Mouse (Mus musculus) E14TG2a.4 (cell line): ENCODE measurements around the gene Rplp2.

Experiments
- CTCF ChIP-seq: conservative IDR thresholded peaks from 2 replicates; pipeline ENCODE4 v1.5.1; 2014; ENCODE audit warnings: low read length
- NANOG ChIP-seq: IDR thresholded peaks from 2 replicates; pipeline ENCODE4 v1.6.1; 2014; ENCODE audit warnings: borderline replicate concordance, low read length, mixed read lengths

DNA sequence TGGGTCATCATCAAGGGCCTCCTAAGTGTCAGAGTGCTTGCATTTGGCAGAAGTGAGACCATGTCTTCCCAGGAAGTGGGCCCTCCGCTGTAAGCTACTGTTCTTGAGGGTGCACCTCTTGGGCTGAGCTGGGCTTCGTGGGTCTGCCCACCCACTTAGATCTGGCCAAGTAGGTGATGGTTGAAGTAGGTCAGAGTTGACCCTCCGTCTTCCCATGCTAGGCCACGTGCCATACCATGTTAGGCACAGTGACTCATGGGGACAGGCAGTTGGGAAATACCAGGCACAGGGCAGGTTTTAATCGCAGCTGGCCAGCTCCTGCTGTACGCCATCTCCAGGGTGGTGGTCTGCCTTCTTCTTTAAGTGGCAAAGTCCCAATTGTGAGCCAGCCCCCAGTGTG is 9.6 kb downstream of the Rplp2 start:
- TF ChIP-seq CTCF (no peak), NANOG (no peak)
